Mouse (Mus musculus): Measurements from ENCODE around the gene Gls2. TPM values are rescaled to one million over a fixed set of nuclear protein-coding genes. Genes with fewer than 3 reads are reported as not detected.
A peak's percentile ranks its signal among the peaks of the same experiment; 100 is the strongest.

Gene Gls2
- total RNA-seq, 2 experiments from 2014 or later: 1.1 to 1.4 TPM

DNA sequence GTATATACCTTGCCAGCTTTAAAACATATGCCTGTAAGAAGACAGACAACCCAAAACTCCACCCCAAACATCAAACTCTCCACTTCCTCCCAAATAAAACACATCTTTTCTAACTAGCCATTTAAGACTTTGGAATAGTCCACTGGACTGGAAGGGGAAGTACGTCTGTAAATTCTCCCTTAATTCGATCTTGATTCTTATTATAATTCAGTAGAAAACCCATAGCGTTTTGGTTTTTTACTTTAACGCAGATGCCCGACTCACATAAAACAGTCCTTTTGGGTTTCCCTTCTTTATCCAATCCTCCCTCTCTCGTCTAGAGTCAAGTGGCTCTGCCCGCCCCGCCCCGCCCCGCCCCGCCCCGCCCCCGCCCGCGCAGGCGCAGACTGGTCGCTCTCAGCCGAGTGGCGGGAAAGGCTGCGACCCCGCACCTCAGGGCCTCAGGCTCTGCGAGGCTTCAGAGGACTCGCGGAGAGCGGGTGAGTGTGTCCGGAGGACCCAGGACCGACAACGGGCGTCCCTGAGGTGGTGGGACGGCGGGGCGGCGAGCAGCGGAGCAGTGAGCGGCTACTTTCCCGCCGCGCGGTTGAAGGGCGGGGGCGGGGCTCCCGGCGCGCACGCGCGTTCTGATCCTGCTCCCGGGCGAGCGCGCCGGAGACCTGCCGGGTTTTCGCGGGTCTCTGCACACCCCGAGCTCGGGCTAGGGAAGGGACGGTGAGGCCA, 37.6 kb downstream of the Gls2 start, which contains the start of gene Timeless:
Gene Timeless (plus strand): TSS at position 369 of the 723 bp plus-strand sequence.
- DNase-seq: peak; percentile 91

DNA sequence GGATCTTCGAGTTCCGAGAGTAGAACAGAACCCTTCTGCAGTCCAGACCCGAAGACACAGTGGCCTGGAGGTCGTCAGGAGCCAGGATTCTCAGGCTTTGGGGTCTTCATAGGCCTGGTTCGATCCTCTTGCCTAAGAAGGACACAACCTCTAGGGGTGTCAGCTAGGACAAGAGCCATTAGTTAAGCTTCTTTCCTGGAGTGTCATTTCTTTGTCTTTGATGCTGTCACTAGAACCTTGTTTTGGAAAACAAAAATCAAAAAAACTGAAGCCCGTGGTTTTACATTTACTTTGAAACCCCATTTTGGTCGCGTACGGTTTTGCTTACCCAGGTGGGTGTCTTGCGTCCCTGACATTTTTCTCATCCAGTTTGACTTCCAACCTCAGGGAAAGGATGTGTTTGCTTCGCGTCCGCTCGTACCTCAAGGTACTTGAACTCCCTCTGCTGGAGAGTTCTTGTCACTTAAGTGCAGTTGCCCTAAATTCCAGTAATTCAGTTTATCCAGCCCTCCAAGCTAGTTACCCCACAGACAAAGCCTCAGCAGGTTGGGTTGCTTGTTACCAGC, 38.2 kb downstream of the Gls2 start:
- peak; percentile 28 for DNase-seq

GRCm38 (mm10) chr10:128236321-128236720, 42.1 kb downstream of the Gls2 start:
- no peak for DNase-seq

- DNase-seq: peak; percentile 43
Observed at GRCm38 (mm10) chr10:128237807-128238480, 43.7 kb downstream of the Gls2 start.

DNA sequence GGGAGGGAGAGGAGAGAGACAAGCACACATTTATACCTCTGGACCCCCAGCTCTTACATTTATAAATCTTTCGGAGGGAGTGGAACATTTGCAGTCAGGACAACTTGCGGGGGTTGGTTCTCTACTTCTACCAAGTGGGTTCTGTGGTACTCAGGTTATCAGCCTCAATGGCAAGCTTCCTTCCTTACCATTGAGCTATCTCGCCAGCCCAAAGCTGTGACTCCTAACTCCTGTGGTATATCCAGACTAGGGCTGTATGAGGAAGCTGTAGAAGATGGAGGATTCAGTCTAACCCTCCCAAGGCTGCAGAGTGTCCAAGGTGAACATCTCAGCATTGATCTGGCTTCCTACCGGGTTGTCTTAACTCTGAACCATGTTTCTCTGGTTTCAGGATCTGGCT, 44.9 kb downstream of the Gls2 start:
- DNase-seq: no peak

GRCm38 (mm10) chr10:128240131-128240530, 45.9 kb downstream of the Gls2 start:
- DNase-seq: no peak

GRCm38 (mm10) chr10:128243252-128243651, 49.0 kb downstream of the Gls2 start:
- no peak for DNase-seq

GRCm38 (mm10) chr10:128244121-128244520, 49.9 kb downstream of the Gls2 start:
- DNase-seq: no peak

DNA sequence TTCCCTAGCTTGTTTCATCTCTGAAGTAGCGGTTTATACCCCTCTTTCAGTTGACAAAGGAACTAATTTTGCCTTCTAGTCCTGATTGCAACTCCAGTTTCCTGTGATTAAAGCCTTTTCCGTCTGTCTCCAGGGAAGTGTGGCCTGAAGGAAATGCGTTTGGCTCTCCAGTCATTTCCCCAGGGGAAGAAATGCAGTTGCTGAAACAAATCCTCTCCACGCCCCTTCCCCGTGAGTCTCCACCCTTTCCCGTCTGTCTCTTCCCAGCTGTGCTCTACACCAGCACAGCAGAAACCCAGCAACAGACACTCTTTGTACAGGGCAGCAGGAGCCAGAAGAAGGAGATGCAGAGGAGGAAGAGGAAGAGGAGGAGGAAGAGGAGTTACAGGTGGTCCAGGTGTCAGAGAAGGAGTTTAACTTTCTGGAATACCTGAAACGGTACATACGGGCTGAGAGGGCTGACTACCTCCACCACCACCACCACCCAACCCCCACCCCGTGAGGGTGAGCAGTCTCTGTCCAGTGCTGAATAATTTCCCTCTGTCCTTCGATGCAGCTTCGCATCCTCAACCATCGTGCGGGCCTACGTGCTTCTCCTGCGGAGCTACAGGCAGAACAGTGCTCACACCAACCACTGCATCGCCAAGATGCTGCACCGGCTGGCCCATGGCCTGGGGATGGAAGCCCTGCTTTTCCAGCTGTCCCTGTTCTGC, 52.9 kb downstream of the Gls2 start:
- DNase-seq: no peak

DNA sequence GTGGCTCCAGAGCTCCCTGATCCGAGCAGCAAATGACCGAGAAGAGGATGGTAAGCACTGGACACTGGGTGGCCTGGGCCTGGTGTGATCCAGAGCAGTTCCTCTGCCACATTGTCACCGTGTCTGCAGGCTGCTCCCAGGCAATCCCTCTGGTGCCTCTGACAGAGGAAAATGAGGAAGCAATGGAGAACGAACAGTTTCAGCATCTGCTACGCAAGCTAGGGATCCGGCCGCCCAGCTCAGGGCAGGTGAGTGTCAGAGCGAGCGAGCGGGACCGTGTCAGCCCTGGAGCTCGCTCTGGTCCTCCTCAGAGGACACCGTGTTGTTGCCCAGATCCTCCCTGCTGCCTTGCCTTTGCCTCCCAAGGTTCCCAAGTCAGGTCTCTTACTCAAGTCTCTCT, 56.3 kb downstream of the Gls2 start:
- no peak for DNase-seq

GRCm38 (mm10) chr10:128253677-128254255, 59.5 kb downstream of the Gls2 start, which contains the start of gene Apon:
Gene Apon (plus strand): TSS chr10:128254096.
- no peak for DNase-seq

GRCm38 (mm10) chr10:128255925-128256324, 61.7 kb downstream of the Gls2 start:
- DNase-seq: no peak

GRCm38 (mm10) chr10:128256328-128256727, 62.1 kb downstream of the Gls2 start:
- no peak for DNase-seq

DNA sequence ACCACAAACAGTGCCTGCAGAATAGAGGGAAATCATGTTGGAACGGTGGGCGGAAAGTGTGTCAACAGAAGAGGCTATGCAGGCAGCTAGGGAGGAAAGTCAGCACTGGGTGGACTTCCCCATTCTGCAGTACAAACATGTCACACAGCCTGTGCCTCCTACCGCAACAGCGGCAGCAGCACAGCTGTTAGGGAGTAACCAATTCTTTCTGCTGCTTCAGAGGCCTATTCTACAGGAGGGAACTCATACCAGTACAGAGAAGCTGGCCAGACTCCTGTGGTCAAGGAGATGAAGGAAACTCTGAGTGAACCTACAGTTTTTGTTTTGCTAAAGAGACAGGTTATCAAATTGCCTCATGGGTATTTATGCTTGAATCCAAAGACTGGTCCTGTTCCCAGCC, 64.7 kb downstream of the Gls2 start:
- no peak for DNase-seq

Other genes with a start within 250 kb of the Gls2 start
- not detected for gene Hsd17b6, start 186.8 kb upstream of the Gls2 start, total RNA-seq (2021)
- 1 to 10 TPM; 5.0 to 6.5 TPM for gene Prim1, start 179.3 kb upstream of the Gls2 start, total RNA-seq (2021)
- 100 to 1,000 TPM; 517 to 566 TPM for gene Naca, start 158.9 kb upstream of the Gls2 start, total RNA-seq (2021)
- 10 to 100 TPM; 76.1 to 84.5 TPM for gene Ptges3, start 135.5 kb upstream of the Gls2 start, total RNA-seq (2021)
- 1,000 to 10,000 TPM; 3,585 to 4,036 TPM for gene Atp5b, start 111.2 kb upstream of the Gls2 start, total RNA-seq (2021)
- 10 to 100 TPM; 16.1 to 22.7 TPM for gene Baz2a, start 102.9 kb upstream of the Gls2 start, total RNA-seq (2021)
- 10 to 100 TPM; 64.2 to 65.3 TPM for gene Rbms2, start 14.2 kb upstream of the Gls2 start, total RNA-seq (2021)
- gene Spryd4, start 17.4 kb downstream of the Gls2 start, total RNA-seq (2021): 10 to 100 TPM; 36.9 to 37.7 TPM
- not detected for gene Mip, start 31.4 kb downstream of the Gls2 start, total RNA-seq (2021)
- gene Timeless, start 37.6 kb downstream of the Gls2 start, total RNA-seq (2021): 1 to 10 TPM; 7.5 to 8.8 TPM
- gene Apon, start 59.6 kb downstream of the Gls2 start, total RNA-seq (2021): under 1 TPM; 0.14 to 0.20 TPM
- under 1 TPM in 1 of 2 experiments, not detected in 1; 0.20 TPM for gene Apof, start 74.2 kb downstream of the Gls2 start, total RNA-seq (2021)
- 1 to 10 TPM; 5.9 to 7.6 TPM for gene Stat2, start 76.1 kb downstream of the Gls2 start, total RNA-seq (2021)
- not detected for gene Il23a, start 104.3 kb downstream of the Gls2 start, total RNA-seq (2021)
- gene Pan2, start 108.9 kb downstream of the Gls2 start, total RNA-seq (2021): 10 to 100 TPM in 1 of 2 experiments, 1 to 10 TPM in 1; 10.0 to 13.9 TPM
- gene Cnpy2, start 128.0 kb downstream of the Gls2 start, total RNA-seq (2021): 10 to 100 TPM; 62.5 to 71.7 TPM
- 100 to 1,000 TPM; 483 to 549 TPM for gene Cs, start 143.3 kb downstream of the Gls2 start, total RNA-seq (2021)
- 100 to 1,000 TPM; 170 to 198 TPM for gene Coq10a, start 174.5 kb downstream of the Gls2 start, total RNA-seq (2021)
- gene Ankrd52, start 182.7 kb downstream of the Gls2 start, total RNA-seq (2021): 10 to 100 TPM; 47.3 to 50.9 TPM
- gene Slc39a5, start 206.8 kb downstream of the Gls2 start, total RNA-seq (2021): not detected
- 10 to 100 TPM; 50.7 to 51.3 TPM for gene Nabp2, start 217.0 kb downstream of the Gls2 start, total RNA-seq (2021)
- gene Rnf41, start 217.2 kb downstream of the Gls2 start, total RNA-seq (2021): 10 to 100 TPM; 16.4 to 19.1 TPM

Measured in gastrocnemius, postnatal 10 days (tissue).